In the genomic region with DNA sequence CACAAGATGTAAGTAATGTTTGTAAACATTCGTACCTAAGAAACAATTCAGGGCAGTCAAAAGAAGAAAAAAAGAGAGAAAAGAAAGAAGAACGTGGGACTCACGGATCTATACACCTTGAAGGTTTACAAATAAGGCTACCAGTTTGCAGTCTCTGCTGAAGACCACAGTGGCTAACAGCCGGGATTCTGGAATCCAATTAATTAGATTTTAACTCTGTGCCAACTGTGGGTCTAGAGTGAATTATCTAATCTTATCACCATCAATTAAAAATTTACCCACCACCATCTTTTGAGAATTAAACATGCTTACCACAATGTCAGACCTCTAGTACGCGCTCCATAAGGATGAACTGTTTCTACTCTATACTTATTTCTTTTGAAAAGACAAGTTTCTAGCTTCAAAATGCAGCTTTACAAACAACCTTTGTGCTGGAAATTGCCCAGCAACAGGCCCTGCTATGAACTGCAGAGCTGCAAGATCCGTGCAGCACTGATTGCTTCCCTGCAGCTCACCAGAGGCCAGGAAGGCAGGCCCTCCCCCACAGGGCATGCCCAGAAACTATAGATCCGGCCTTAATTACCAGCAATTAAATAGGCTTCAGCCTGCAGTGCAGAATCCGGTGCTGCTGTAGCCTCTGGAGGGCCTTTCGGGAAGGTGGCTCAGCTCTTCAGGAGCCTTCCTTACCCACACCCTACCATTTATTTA, we compare ENCODE assay signal across 15 mouse cellular contexts. TPM values are rescaled to one million over a fixed set of nuclear protein-coding genes. Genes with fewer than 3 reads are reported as not detected.
DNase-seq lines count a peak whose midpoint lies in the region; ATAC-seq and TF ChIP-seq lines count a peak whose summit lies in the region.
"Had no signal": no experiment of that assay in that cellular context is flagged by ENCODE, and none has a peak within 500 bp of the region (broad histone marks: within the 10 kb centered on the region; RNA-seq: fewer than 3 reads in every experiment).

No protein-coding gene starts in this region.

- no peak; the same call in 1 of the 2 replicates for ATAC-seq in hindbrain, embryonic 11.5 days (ENCODE audit: low FRiP score)
- ATAC-seq in embryonic facial prominence, embryonic 14.5 days (ENCODE audit: low read depth), result peak; percentile 74
- peak; percentile 59 for ATAC-seq in hindbrain, embryonic 13.5 days (ENCODE audit: low FRiP score)
- no peak for ATAC-seq in midbrain, postnatal 0 days (ENCODE audit: low FRiP score)

- no peak overlapping the region for H3K4me2 ChIP-seq in hindbrain, embryonic 11.5 days (replicated peaks; ENCODE audit: low read depth, low read length)
- H3K4me2 ChIP-seq in embryonic facial prominence, embryonic 14.5 days (ENCODE audit: low read depth, low read length), result no peak overlapping the region
- H3K4me2 ChIP-seq in hindbrain, embryonic 13.5 days, result no peak overlapping the region
- no peak overlapping the region for H3K4me2 ChIP-seq in midbrain, postnatal 0 days (ENCODE audit: low read depth, low read length, poor library complexity, severe bottlenecking)
- H3K4me2 ChIP-seq: embryonic facial prominence, embryonic 15.5 days; limb, embryonic 15.5 days; lung, embryonic 14.5 days had no signal

- no peaks in the 10 kb centered on the region for H3K9me3 ChIP-seq in hindbrain, embryonic 10.5 days
- no peaks in the 10 kb centered on the region for H3K9me3 ChIP-seq in hindbrain, embryonic 11.5 days (ENCODE audit: control insufficient read depth, low read length)
- H3K9me3 ChIP-seq in embryonic facial prominence, embryonic 14.5 days (ENCODE audit: control insufficient read depth, low read length), result no peaks in the 10 kb centered on the region
- H3K9me3 ChIP-seq in hindbrain, embryonic 13.5 days, result no peaks in the 10 kb centered on the region
- H3K9me3 ChIP-seq in midbrain, postnatal 0 days (ENCODE audit: low read length), result no peaks in the 10 kb centered on the region
- H3K9me3 ChIP-seq: embryonic facial prominence, embryonic 15.5 days; heart, embryonic 10.5 days; limb, embryonic 15.5 days had no signal

- no peak for TF ChIP-seq CTCF in midbrain, postnatal 0 days (IDR thresholded peaks at IDR 0.05)
- no peak for TF ChIP-seq CTCF in left cerebral cortex, adult 2 months (IDR thresholded peaks at IDR 0.05)

- H3K36me3 ChIP-seq in hindbrain, embryonic 10.5 days, result no peaks in the 10 kb centered on the region
- H3K36me3 ChIP-seq in hindbrain, embryonic 11.5 days (ENCODE audit: control insufficient read depth, insufficient read depth, low read length), result no peaks in the 10 kb centered on the region
- no peaks in the 10 kb centered on the region for H3K36me3 ChIP-seq in embryonic facial prominence, embryonic 14.5 days (ENCODE audit: control insufficient read depth, insufficient read depth, low read length)
- no peaks in the 10 kb centered on the region for H3K36me3 ChIP-seq in hindbrain, embryonic 13.5 days
- no peaks in the 10 kb centered on the region for H3K36me3 ChIP-seq in midbrain, postnatal 0 days (ENCODE audit: insufficient read depth, low read length)
- H3K36me3 ChIP-seq: embryonic facial prominence, embryonic 15.5 days; heart, embryonic 10.5 days; limb, embryonic 15.5 days had no signal

- H3K9ac ChIP-seq in hindbrain, embryonic 11.5 days (ENCODE audit: low read depth, low read length), result no peak overlapping the region
- no peak overlapping the region for H3K9ac ChIP-seq in embryonic facial prominence, embryonic 14.5 days (ENCODE audit: low read depth, low read length)
- H3K9ac ChIP-seq in hindbrain, embryonic 13.5 days, result no peak overlapping the region
- H3K9ac ChIP-seq in midbrain, postnatal 0 days (replicated peaks; ENCODE audit: low read length, poor library complexity, severe bottlenecking), result no peak overlapping the region
- H3K9ac ChIP-seq: embryonic facial prominence, embryonic 15.5 days; limb, embryonic 15.5 days; lung, embryonic 14.5 days had no signal

- no peak overlapping the region for H3K4me3 ChIP-seq in hindbrain, embryonic 10.5 days
- no peak overlapping the region for H3K4me3 ChIP-seq in hindbrain, embryonic 11.5 days (ENCODE audit: low read depth, low read length)
- no peak overlapping the region for H3K4me3 ChIP-seq in embryonic facial prominence, embryonic 14.5 days (ENCODE audit: low read depth, low read length)
- H3K4me3 ChIP-seq in hindbrain, embryonic 13.5 days, result no peak overlapping the region
- no peak overlapping the region for H3K4me3 ChIP-seq in midbrain, postnatal 0 days (ENCODE audit: low read depth, low read length)
- no peak overlapping the region for H3K4me3 ChIP-seq in left cerebral cortex, adult 2 months
- H3K4me3 ChIP-seq: embryonic facial prominence, embryonic 15.5 days; heart, embryonic 10.5 days; limb, embryonic 15.5 days had no signal

- intact Hi-C loops in left cerebral cortex, adult 2 months (cut with DNase I), result no loop called here

- H3K27me3 ChIP-seq in hindbrain, embryonic 10.5 days (ENCODE audit: insufficient read depth, poor library complexity, severe bottlenecking), result 0 out of 2 replicates have a peak, but pooled peaks cover 3% of the 10 kb centered on the region
- no peaks in the 10 kb centered on the region for H3K27me3 ChIP-seq in hindbrain, embryonic 11.5 days (ENCODE audit: control insufficient read depth, insufficient read depth, low read length)
- no peaks in the 10 kb centered on the region for H3K27me3 ChIP-seq in embryonic facial prominence, embryonic 14.5 days (replicated peaks; ENCODE audit: control insufficient read depth, insufficient read depth, low read length)
- H3K27me3 ChIP-seq in hindbrain, embryonic 13.5 days, result no peaks in the 10 kb centered on the region
- H3K27me3 ChIP-seq in midbrain, postnatal 0 days (ENCODE audit: insufficient read depth, low read length), result no peaks in the 10 kb centered on the region
- H3K27me3 ChIP-seq: embryonic facial prominence, embryonic 15.5 days; limb, embryonic 15.5 days had no signal

- WGBS in hindbrain, embryonic 10.5 days, result 51% methylated on average over 10 of the region's 10 CpGs
- 52% methylated on average over 10 of the region's 10 CpGs for WGBS in hindbrain, embryonic 11.5 days
- WGBS in embryonic facial prominence, embryonic 14.5 days, result 45% methylated on average over 10 of the region's 10 CpGs
- 39% methylated on average over 10 of the region's 10 CpGs for WGBS in hindbrain, embryonic 13.5 days
- WGBS in midbrain, postnatal 0 days, result 47% methylated on average over 10 of the region's 10 CpGs

- H3K27ac ChIP-seq in hindbrain, embryonic 10.5 days, result 0 out of 2 replicates have a peak overlapping the region, but pooled peaks have one; percentile 8
- H3K27ac ChIP-seq in hindbrain, embryonic 11.5 days (ENCODE audit: low read depth, low read length), result no peak overlapping the region
- H3K27ac ChIP-seq in embryonic facial prominence, embryonic 14.5 days (replicated peaks; ENCODE audit: low read depth, low read length), result no peak overlapping the region
- H3K27ac ChIP-seq in hindbrain, embryonic 13.5 days, result 0 out of 2 replicates have a peak overlapping the region, but pooled peaks have one; percentile 66
- no peak overlapping the region for H3K27ac ChIP-seq in midbrain, postnatal 0 days (ENCODE audit: low read depth, low read length)
- no peak overlapping the region for H3K27ac ChIP-seq in left cerebral cortex, adult 2 months
- H3K27ac ChIP-seq: embryonic facial prominence, embryonic 15.5 days; heart, embryonic 10.5 days; kidney, postnatal 0 days; limb, embryonic 15.5 days had no signal

- peaks cover 35% of the 10 kb centered on the region for H3K4me1 ChIP-seq in hindbrain, embryonic 10.5 days (replicated peaks)
- peaks cover 2% of the 10 kb centered on the region; the same call in 1 of the 2 replicates for H3K4me1 ChIP-seq in hindbrain, embryonic 11.5 days (replicated peaks; ENCODE audit: control insufficient read depth, insufficient read depth, low read length)
- no peaks in the 10 kb centered on the region for H3K4me1 ChIP-seq in embryonic facial prominence, embryonic 14.5 days (ENCODE audit: control insufficient read depth, insufficient read depth, low read length)
- peaks cover 28% of the 10 kb centered on the region for H3K4me1 ChIP-seq in hindbrain, embryonic 13.5 days (replicated peaks)
- peaks cover 10% of the 10 kb centered on the region; the same call in 1 of the 2 replicates for H3K4me1 ChIP-seq in midbrain, postnatal 0 days (ENCODE audit: insufficient read depth, low read length)
- H3K4me1 ChIP-seq: embryonic facial prominence, embryonic 15.5 days had no signal

- DNase-seq in hindbrain, embryonic 10.5 days (ENCODE audit: low spot score), result no peak
- DNase-seq in hindbrain, embryonic 11.5 days (ENCODE audit: low spot score), result no peak
- DNase-seq in embryonic facial prominence, embryonic 14.5 days (ENCODE audit: low spot score), result peak; percentile 59
- DNase-seq in midbrain, postnatal 0 days (ENCODE audit: low spot score), result peak; percentile 38
- no peak for DNase-seq in left cerebral cortex, adult 2 months (ENCODE audit: extremely low spot score in 1 of 2, low spot score in 2 of 2)
- no peak for DNase-seq in heart, adult 9 months (ENCODE audit: low spot score in 2 of 2)
- DNase-seq in adrenal gland, postnatal 10 days, result no peak
- DNase-seq: cerebellum, adult 9-10 months; lung, embryonic 14.5 days; thymus, postnatal 36 days had no signal

RNA-seq across cellular contexts. Expression of gene Map1b, which starts 45.7 kb away (rescaled TPM):
- polyA plus RNA-seq in hindbrain, embryonic 10.5 days (2016; fragmentation: Nextera tagmentation; extraction: Ambion mirVana), result 743 and 1,096 TPM in 2 replicates
- polyA plus RNA-seq in hindbrain, embryonic 11.5 days (2014; fragmentation: Nextera tagmentation; extraction: Ambion mirVana), result 1,051 and 1,521 TPM in 2 replicates
- polyA plus RNA-seq in embryonic facial prominence, embryonic 14.5 days (2014; fragmentation: Nextera tagmentation; extraction: Ambion mirVana), result 203 and 242 TPM in 2 replicates
- 2,103 and 2,232 TPM in 2 replicates for polyA plus RNA-seq in hindbrain, embryonic 13.5 days (2015; fragmentation: Nextera tagmentation; extraction: Ambion mirVana)
- total RNA-seq in midbrain, postnatal 0 days (2014; rRNA removed), result 913 and 940 TPM in 2 replicates
- polyA plus RNA-seq in midbrain, postnatal 0 days (2015; fragmentation: Nextera tagmentation; extraction: Ambion mirVana), result 1,865 and 2,125 TPM in 2 replicates
- total RNA-seq in left cerebral cortex, adult 2 months (2021), result 100 to 1,000 TPM; 630 to 695 TPM
- total RNA-seq in adrenal gland, postnatal 10 days (2021), result 10 to 100 TPM; 58.6 to 87.4 TPM

Comparison
In these comparisons a context has a peak if more than half of its experiments do, and no peak if none do; other contexts are left out.
1. H3K27ac ChIP-seq: peak in hindbrain, embryonic 10.5 days (single experiment) and hindbrain, embryonic 13.5 days (single experiment); none in hindbrain, embryonic 11.5 days (single experiment), embryonic facial prominence, embryonic 14.5 days (single experiment), midbrain, postnatal 0 days (single experiment) and left cerebral cortex, adult 2 months (single experiment).
2. ATAC-seq: peak in embryonic facial prominence, embryonic 14.5 days (single experiment) and hindbrain, embryonic 13.5 days (single experiment); none in hindbrain, embryonic 11.5 days (single experiment) and midbrain, postnatal 0 days (single experiment).
3. DNase-seq: peak in embryonic facial prominence, embryonic 14.5 days (single experiment) and midbrain, postnatal 0 days (single experiment); none in hindbrain, embryonic 10.5 days (single experiment), hindbrain, embryonic 11.5 days (single experiment), left cerebral cortex, adult 2 months (0 of 2), heart, adult 9 months (0 of 2) and adrenal gland, postnatal 10 days (single experiment).